Mouse (Mus musculus) spleen, adult 12 weeks (tissue): Measurements from ENCODE around the gene Fiz1.
"Not testable (repeated sequence)": the region's sequence is repeated elsewhere in the genome, so short reads cannot be mapped to it uniquely, and the experiment has no call there.

ENCODE experiments used
- DNase-seq: peaks from one replicate; pipeline ENCODE4 v3.0.0; 2022; ENCODE audit warnings: low spot score

Fiz1 gene

DNA sequence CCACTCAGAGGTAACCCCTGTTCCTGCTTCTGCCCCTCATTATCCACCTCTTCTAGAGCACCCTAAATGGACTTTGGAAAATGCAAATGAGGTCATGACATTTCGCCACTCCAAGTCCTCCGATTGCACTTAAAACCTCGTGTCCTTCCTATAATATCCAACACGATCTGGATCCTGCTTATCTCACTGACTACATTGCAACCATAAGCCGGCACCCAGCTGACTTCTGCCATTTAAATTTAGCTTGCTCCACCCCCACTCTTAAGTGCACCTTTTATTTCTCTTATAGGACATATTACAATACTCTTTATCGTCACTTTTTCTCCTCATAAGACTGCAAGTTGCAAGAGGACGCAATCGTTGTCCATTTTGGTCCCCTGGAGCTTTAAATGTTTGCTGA is 23.0 kb upstream of the Fiz1 start:
- DNase-seq = no peak

GRCm38 (mm10) chr7:5037026-5037425 is 22.5 kb upstream of the Fiz1 start:
- no peak for DNase-seq

DNA sequence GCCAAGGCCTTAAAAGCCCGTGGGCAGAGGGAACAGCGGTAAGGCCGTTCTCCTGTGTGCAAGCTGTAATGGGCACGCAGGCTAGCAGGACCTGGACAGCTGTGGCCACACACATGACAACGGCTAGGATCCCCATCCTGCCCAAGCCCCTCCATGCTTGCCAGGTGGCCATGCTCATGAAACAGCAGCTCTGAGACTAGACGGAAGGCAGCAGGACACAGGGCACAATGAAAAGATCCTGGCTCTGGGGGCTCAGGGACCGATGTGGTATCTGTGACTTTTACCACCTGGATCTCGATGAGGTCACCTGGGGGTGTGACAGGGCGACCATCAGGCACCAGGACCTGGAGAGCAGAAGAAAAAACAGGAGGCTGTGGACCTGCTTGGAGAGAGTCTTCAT is 21.6 kb upstream of the Fiz1 start:
- no peak for DNase-seq

DNA sequence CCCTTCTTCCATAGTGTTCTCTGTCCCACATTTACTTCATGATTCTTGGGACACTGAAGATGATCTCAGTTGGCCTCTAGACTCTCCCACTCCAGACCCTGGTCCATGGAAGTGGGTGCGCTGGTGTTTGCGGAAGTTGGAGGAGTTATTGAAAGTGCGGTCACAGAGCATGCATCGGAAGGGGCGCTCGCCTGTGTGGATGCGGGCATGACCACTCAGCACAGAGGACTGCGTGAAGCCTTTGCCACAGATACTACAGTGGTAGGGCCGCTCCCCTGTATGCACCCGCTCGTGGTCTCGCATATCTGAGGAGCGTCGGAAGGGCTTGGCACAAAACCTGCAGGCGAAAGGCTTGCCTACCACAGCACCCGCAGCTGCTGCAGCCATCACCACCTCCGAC is 21.1 kb upstream of the Fiz1 start:
- no peak for DNase-seq

GRCm38 (mm10) chr7:5033818-5034217 is 19.3 kb upstream of the Fiz1 start, which contains the start of gene 4632433K11Rik:
Gene 4632433K11Rik (plus strand): TSS chr7:5034118.
- DNase-seq = no peak

DNA sequence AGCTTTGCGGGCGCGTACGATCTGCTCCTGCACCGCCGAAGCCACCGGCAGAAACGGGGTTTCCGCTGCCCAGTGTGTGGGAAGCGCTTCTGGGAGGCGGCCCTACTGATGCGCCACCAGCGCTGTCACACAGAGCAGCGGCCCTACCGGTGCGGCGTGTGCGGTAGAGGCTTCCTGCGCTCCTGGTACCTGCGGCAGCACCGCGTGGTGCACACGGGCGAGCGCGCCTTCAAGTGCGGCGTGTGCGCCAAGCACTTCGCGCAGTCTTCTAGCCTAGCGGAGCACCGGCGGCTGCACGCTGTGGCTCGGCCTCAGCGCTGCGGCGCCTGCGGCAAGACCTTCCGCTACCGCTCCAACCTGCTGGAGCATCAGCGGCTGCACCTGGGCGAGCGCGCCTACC is 17.0 kb upstream of the Fiz1 start:
- DNase-seq = no peak

DNA sequence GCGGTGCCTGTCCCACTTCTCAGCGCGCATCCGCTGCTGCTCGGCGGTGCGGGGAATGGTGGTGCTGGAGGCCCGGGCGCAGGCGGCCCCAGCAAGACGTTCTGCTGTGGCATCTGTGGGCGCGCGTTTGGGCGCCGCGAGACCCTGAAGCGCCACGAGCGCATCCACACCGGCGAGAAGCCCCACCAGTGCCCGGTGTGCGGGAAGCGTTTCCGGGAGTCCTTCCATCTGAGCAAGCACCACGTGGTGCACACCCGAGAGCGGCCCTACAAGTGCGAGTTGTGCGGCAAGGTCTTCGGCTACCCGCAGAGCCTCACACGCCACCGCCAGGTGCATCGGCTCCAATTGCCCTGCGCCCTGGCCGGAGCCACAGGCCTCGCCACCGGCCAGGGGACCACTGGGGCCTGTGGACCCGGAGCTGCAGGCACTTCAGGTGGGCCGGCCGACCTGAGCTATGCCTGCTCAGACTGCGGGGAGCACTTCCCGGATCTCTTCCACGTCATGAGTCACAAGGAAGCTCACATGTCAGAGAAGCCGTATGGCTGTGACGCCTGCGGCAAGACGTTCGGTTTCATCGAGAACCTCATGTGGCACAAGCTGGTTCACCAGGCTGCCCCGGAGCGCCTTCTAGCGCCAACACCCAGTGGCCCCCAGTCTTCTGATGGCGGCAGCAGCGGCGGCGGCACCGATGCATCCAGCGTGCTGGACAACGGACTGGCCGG is 16.2 kb upstream of the Fiz1 start:
- DNase-seq = no peak

DNA sequence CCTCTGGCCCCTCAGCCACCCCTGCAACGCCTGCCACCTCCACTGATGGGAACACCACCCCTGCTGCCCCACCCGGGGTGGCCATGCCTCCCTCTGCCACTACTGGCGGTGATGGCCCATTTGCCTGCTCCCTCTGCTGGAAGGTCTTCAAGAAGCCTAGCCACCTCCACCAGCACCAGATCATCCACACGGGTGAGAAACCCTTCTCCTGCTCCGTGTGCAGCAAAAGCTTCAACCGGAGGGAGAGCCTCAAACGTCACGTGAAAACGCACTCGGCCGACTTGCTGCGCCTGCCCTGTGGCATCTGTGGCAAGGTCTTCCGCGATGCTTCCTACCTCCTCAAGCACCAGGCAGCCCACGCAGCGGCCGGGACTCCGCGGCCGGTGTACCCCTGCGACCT is 15.4 kb upstream of the Fiz1 start:
- no peak for DNase-seq

GRCm38 (mm10) chr7:5029543-5029942 is 15.0 kb upstream of the Fiz1 start:
- no peak for DNase-seq

DNA sequence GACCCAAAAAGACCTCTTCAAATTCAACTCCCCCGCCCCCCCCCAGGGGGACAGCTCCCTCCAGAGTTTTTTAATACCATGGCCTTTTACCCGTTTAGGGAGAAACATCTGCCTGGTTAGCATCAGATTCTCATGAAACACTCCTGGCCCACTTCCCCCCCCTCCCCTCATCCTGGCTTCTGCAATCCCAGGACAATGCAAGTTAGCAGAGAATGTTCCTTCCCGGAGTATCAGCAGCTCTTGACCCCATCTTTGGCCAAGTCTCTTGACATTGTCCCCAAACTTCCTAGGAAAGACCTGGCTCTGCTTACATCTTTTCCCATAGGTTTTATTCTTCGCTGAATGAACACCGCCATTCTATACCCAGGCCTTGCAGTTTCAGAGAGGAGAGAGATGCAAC is 6.7 kb upstream of the Fiz1 start:
- no peak for DNase-seq

DNA sequence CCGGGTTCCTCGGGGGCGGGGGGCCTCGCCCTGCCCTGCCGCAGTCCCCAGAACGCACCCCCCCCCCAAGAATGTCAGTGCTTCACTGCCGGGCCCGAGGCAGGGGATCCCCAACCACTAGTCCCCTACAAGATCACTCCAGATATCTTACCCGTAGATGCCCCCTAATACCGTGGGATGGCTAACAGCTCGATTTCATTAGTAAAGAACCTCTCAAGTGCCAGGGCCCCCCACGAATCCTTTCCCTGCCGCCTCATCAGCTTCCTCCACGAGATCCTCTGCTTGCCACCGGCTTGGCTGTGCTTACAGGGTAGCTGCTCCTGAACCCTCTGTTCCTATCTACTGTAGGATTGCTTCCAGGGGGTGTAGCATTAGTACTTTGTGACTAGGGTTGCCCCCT is 6.2 kb upstream of the Fiz1 start:
- DNase-seq = peak; percentile 8

- peak; percentile 95 for DNase-seq
Observed at GRCm38 (mm10) chr7:5020000-5020681, 5.6 kb upstream of the Fiz1 start, which contains the start of the genes Zfp865 and Ccdc106. Gene Zfp865 (plus strand): TSS chr7:5020376. Gene Ccdc106 (plus strand): TSS chr7:5020553.

- DNase-seq = not testable (repeated sequence)
Observed at GRCm38 (mm10) chr7:5019576-5019975, 5.1 kb upstream of the Fiz1 start.

- DNase-seq = no peak
Observed at GRCm38 (mm10) chr7:5017931-5018330, 3.4 kb upstream of the Fiz1 start.

DNA sequence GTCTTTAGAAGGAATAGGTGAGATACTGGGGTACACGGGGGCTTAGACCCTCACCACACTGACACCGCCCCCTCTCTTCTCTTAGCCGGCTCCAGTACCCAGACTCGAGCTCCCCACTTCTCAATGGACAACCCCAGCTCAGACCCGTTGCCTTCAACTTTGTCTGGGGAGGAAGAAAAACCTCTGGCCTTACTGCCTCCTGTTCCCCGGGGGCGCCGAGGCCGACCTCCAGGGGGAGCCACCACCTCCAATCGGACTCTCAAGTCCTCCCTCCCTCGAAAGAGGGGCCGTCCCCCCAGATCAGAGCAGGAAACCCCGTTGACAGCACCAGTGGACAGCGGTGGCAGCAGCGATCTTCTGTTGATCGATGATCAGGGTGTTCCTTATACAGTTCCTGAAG is 2.9 kb upstream of the Fiz1 start:
- no peak for DNase-seq

DNA sequence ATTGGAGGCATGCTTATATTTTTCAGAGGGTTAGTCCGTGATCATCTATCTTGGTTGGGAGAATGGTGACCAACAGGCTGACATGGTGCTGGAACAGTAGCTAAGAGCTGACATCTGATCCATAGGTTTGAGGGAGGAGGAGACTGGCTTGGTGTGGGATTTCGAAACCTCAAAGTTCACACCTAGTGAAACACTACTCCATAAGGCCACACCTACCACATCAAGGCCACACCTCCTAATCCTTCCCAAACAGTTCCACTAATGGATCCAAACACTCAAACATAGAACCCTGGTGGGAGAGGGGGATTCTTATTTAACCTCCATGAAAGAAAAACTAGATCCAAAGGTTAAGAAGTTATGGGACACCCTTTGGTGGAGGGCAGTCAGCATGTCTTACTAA is 2.4 kb upstream of the Fiz1 start:
- DNase-seq = no peak

DNA sequence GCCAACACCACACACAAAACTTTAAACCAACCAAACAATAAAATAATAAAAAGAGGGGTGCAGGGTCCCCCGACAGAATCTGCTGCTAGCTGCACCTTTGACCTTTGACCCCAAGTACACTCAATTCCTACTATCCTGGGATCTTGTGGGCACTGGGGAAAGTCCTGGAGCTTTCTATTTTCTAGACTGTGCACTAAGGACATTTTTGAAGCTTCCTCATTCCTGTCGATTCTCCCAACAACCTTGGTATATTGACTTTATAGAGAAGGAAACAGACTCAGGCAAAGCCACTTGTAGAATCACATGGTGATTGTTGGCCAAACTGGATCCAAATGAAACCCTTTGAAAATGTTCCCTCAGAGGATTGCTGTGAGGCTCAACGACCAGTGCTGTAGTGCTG is 1.6 kb upstream of the Fiz1 start:
- no peak for DNase-seq

DNA sequence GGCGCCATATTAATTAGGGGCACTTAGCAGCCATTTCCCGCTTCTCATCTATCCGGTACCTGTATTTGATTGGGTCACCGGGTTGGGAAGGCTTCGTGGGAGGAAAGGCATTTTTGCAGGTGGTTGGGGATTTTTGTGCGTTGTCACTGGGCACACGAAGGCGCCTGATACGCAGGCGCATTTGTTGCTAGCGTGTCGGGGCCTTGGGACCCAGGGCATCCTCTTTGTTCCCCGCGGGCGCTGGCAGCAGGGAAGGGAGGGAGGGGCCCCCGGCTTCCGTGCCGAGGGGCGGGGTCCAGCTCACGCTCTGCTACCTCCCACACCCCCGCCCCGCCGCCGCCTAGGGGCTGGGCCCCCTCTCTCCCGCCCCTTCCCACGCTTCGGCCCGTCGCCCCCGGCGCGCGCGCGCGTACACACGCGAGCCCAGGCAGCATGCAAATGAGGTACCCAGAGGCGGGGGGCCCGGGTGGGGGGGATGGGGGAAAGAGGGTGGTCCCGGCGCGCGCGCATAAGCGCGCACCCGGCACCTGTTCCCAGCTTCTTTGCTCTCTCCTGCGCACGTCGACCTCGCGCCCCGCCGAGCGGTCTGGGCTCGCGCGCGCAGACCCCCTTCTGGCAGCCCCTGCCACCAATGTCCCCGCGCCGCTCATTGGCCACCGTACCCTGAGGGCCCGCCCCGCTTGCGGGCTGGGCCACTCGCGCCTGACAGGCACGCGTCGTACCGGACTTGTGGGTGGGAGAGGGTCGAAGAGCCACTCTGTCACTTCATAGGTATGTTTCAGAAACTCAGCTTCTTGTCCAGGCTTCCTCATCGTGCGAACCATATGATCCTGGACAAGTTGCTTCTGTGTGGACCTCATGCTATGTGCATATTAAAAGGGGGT is 863 bp upstream of the Fiz1 start, which contains the start of gene Gm44973:
Gene Gm44973 (plus strand): TSS at position 379 of the 884 bp plus-strand sequence.
- peak; percentile 86 for DNase-seq

GRCm38 (mm10) chr7:5012681-5013513 is 1.6 kb downstream of the Fiz1 start:
- DNase-seq = no peak

GRCm38 (mm10) chr7:5008229-5008628 is 6.3 kb downstream of the Fiz1 start:
- no peak for DNase-seq

DNA sequence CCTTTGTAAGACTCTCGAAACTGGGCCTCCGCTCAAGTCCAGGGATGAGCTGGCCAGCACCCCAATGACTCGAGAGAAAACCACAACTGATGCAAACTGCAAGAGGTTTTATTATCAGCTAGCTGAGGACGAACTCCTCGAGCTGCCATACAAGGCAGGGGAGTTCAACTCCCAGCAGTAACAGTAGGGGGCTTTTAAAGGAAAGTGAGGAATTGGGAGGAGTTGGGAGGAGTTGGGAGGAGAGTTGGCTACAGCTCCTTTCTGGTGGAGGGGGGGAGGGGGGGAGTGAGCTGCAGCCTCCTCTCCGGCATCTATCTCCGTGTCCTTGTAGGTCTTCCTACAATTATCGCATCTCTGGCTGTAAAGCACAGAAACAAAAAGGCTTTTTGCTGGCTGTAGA is 11.6 kb downstream of the Fiz1 start:
- not testable (repeated sequence) for DNase-seq

DNA sequence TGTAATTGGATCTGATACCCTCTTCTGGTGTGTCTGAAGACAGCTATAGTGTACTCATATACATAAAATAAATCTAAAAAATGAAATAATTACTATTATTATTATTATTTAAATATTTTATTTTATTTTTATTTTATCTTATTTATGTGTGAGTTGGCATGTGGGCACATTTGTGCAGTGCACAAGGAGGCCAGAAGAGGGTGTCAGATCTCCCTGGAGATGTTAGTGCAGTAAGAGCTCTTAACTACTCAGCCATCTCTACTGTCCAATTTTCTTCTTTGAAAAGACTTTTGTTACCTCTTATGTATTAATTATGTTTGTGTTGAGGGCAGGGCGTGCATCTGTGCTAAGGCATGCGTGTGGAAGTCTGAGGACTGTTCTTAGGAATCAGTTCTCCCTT is 14.6 kb downstream of the Fiz1 start:
- DNase-seq = no peak
